Mouse (Mus musculus) neural tube, embryonic 10.5 days (tissue): ENCODE data around the gene Bbip1.
"Not testable (repeated sequence)": the region's sequence is repeated elsewhere in the genome, so short reads cannot be mapped to it uniquely, and the experiment has no call there.

ENCODE experiments used
- DNase-seq: peaks from one replicate; pipeline ENCODE4 v3.0.0-alpha.2; 2017; ENCODE audit warnings: low spot score; ENCODE audit errors: extremely low spot score

The Bbip1 gene

GRCm38 (mm10) chr19:53943802-53944785, at the start of gene Bbip1, which contains the start of gene Shoc2:
Gene Bbip1, minus strand, starts transcription at chr19:53944627.
Gene Shoc2, plus strand, starts transcription at chr19:53944306.
- DNase-seq, result peak; percentile 97

GRCm38 (mm10) chr19:53993860-53994259, 49.4 kb upstream of the Bbip1 start:
- DNase-seq, result no peak

DNA sequence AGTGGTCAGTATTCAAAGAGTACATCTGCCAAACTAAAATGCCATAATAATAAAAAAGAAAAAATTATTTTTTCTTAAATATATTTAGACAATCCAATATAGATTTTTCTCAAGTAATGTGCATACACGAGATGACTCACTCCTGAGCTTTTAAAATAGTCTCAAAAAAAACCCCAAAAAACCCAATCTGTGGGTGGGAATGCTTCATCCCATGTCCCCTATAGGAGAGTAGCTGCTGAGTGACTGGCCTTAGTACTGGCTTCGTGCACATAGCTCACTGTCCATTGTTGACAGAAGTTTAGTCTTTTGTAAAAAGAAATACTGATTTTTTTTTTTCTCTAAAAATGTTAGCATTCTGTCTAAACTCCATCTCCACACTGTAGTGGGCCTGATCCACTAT, 46.1 kb upstream of the Bbip1 start:
- DNase-seq, result no peak

GRCm38 (mm10) chr19:53984628-53985027, 40.2 kb upstream of the Bbip1 start:
- DNase-seq, result no peak

DNA sequence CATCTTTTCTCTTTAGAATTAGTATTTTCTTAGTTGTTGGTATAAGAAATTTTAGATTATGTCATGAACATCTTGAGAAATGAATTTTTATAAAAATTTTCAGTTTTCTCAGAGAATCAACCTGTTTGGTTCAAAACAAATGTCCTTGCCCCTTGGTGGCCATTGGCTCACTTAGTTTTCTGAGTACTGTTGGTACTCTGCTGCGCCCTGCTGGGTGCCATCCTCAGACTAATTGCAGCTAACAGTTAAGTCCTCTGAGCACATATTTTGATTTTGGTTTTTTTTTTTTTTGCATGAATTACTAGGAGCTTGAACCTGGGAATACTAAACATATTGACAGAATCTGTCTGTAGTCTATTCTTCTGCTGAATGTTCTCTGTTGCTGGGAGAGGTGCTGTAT, 38.9 kb upstream of the Bbip1 start:
- DNase-seq, result no peak

GRCm38 (mm10) chr19:53982041-53982440, 37.6 kb upstream of the Bbip1 start:
- no peak for DNase-seq

- DNase-seq, result no peak
Observed at GRCm38 (mm10) chr19:53973656-53974055, 29.2 kb upstream of the Bbip1 start.

DNA sequence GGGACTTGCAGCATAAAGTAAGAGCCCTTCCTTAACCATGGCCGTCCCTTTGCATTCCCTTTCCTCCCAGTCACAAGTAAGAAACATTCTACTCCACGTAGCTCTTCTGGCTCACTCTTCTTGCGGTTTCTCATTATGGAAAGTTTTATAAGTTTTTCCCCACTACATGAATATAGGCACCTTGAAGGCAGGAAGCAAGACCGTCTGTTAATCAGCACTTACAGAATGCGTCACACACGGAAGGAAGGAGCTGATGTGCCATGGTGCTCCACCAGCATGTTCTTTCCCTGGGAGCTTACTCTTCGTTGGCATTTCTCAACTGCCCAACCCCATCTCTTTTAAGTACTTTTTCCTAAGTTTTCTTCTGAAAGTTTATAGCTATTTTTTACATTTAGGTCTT, 27.5 kb upstream of the Bbip1 start:
- DNase-seq, result no peak

- no peak for DNase-seq
Observed at GRCm38 (mm10) chr19:53969226-53969625, 24.8 kb upstream of the Bbip1 start.

- no peak for DNase-seq
Observed at GRCm38 (mm10) chr19:53964910-53965633, 20.6 kb upstream of the Bbip1 start.

DNA sequence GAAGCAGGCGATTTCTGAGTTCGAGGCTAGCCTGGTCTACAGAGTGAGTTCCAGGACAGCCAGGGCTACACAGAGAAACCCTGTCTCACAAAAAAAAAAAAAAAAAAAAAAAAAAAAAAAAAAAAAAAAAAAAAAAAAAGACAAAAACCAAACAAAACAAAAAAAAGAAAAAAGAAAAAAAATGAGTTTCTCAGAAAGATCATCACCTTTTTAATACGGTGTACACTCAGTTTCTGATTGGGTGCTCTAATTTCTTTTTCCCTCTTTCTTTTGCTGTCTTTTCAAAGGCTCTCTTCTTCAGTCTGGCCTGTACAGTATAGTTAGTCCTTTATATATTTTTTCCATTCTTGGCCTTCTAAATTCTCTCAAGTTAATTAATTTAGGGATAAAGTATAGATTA, 19.9 kb upstream of the Bbip1 start:
- DNase-seq, result not testable (repeated sequence)

- no peak for DNase-seq
Observed at GRCm38 (mm10) chr19:53962511-53962910, 18.1 kb upstream of the Bbip1 start.

- no peak for DNase-seq
Observed at GRCm38 (mm10) chr19:53957513-53957912, 13.1 kb upstream of the Bbip1 start.

DNA sequence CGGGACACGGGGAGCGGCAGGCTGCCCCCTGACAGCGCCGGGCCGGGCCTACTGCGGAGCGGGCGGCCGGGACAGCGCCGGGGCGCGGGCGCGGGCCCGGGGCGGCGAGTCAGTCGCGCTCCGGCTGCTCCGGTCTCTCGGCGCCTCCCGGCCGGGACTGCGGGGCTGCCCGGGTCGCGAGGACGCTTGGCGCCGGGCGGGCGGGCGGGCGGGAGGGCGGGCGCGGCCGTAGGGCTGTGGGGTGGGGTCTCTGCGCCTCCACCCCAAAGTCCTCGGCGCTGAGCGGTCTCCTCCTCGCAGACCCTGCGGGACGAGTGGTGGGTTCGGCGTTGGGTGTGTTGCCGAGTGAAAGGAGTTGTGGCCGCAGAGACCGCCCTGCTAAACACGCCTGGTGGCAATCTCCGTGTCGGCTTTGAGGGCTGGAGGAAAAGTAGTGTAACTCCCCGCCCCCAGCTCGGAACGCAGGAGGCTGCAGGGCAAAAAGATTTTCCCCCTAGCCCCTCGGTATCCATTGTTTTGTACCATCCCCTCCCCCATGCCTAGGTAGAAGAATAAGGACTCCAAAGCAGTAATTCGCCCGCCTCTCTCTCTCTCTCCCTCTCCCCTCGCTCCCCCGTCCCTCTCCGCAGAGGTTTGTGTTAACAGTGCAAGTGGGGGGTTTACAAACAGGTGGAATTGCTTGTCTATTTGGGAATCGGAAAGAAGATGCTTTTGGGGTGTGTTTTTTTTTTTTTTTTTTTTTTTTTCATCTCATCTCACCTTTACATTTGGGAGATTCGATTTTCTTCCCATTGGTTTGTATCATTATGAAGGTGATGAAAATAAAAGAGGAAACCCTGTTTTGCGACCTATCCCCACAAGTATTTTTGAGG, 980 bp upstream of the Bbip1 start:
- peak; percentile 80 for DNase-seq

DNA sequence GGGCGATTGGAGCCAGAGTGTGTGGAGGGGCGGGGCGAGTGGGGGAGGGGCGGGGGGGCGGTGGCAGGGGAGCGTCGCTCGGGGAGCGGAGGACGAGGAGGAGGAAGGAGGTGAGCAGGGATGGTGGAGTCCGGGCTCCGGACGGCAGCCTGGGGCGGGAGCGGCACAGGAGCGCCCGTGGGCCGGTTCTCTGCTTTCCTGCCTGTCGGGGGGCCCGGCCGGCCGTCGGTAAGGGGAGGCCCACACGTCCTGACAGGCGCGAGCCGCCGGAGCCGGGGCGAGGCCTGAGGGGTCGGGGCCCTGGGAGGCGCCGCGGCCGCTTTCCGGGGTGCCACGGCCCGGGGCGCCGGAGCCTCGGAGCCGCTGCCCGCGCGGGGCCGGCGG, 351 bp upstream of the Bbip1 start:
- no peak for DNase-seq

- no peak for DNase-seq
Observed at GRCm38 (mm10) chr19:53942342-53942741, 2.1 kb downstream of the Bbip1 start.

DNA sequence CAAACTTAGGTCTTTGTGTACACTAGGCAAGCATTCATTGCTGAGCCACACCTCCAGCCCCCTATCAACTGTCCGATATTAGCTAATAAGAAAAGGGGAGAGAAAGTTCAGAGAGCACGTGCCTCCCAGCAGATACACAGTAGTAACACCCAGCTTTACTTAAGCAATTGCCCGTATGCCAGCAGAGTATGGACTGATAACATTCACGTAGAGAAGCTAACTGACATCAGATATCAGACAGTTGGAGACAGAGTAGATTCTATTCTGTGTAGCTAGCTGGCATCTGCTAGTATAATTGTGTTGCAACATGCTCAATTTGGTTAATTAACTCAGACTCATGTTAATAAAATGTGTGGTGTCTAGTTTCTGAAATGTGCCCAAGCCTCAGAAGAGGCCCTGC, 3.3 kb downstream of the Bbip1 start:
- DNase-seq, result no peak

DNA sequence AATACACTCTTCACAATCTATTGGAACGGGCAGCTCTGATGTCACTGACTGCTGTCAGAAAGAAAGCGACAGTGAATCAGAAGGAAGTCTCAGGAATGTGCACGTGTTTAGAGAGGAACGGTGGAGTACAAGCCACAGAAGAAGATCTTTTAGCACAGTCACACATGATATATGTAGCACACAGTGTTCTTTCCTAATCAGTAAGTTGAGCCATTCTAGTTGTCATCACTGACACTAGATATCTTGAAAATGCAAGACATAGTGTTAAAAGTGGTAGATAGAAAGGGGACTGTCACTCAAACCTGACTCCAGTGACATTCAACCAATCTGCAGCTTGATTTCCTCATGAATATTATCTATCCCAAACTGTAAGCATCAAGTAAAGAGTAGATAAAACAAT, 5.0 kb downstream of the Bbip1 start:
- DNase-seq, result no peak

GRCm38 (mm10) chr19:53934046-53934445, 10.4 kb downstream of the Bbip1 start:
- no peak for DNase-seq

DNA sequence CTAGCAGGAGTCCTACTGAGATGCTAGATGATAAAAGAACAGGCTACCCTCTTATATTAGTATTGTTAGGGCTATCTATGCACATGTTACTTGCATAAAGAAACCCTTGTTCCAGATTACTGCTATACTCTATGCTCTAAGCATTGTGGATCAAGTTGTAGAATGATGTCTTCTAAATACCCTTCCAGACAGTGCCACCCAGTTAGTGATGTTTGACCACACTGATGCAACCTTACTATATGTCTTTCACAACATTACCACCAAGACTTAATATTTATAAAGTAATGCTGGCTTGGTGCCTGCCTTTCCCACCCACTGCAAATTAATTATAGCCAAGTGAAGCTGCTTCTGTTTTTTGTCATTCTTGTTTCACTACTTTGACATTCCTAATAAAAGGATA, 11.4 kb downstream of the Bbip1 start:
- no peak for DNase-seq

GRCm38 (mm10) chr19:53929218-53929617, 15.2 kb downstream of the Bbip1 start:
- DNase-seq, result no peak
